Mouse (Mus musculus): ENCODE measurements around the gene Trpc3. TPM values are rescaled to one million over a fixed set of nuclear protein-coding genes. Genes with fewer than 3 reads are reported as not detected.

Trpc3 gene
- total and polyA plus RNA-seq, 2 experiments, result 0.27 to 0.46 TPM

DNA sequence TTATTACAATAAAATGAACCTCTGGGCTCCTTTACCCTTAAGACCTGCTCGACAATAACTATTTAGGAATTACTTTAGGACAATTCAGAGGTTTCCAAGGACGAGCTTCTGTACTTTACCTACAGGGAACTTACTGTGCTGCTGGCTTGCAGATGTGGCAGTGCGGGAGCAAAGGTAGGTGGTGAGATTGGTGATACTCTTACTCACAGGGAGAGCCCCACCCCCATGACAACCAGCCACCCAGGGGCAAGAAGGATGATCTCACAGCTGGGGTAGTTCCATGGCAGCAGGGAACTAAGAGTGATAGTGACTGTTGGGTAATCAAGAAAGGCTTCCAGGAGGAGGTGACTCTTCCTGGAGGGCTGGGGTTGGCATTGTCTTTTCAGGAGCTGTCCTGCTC lies 46.6 kb downstream of the Trpc3 start:
- no peaks in the 10 kb centered on the region for H3K36me3 ChIP-seq (ENCODE audit: control insufficient read depth, insufficient read depth, low read length)
- no peaks in the 10 kb centered on the region for H3K4me1 ChIP-seq (ENCODE audit: control insufficient read depth, insufficient read depth, low read length)
- no peaks in the 10 kb centered on the region for H3K27me3 ChIP-seq (ENCODE audit: control insufficient read depth, insufficient read depth, low read length)
- H3K79me2 ChIP-seq (ENCODE audit: control insufficient read depth, insufficient read depth, low read length), result no peaks in the 10 kb centered on the region
- no peak overlapping the region for H3K27ac ChIP-seq (replicated peaks; ENCODE audit: insufficient read depth, low read depth, low read length)
- DNase-seq (ENCODE audit: extremely low read depth, low read depth, low spot score), result no peak
- H3K4me3 ChIP-seq (ENCODE audit: insufficient read depth, low read depth, low read length), result no peak overlapping the region
- TF ChIP-seq CTCF (IDR thresholded peaks at IDR 0.05; ENCODE audit: low read depth, low read length), result no peak
- WGBS, result 89% methylated on average over 3 of the region's 3 CpGs
- no peak overlapping the region for H3K9ac ChIP-seq (ENCODE audit: low read depth, low read length)

DNA sequence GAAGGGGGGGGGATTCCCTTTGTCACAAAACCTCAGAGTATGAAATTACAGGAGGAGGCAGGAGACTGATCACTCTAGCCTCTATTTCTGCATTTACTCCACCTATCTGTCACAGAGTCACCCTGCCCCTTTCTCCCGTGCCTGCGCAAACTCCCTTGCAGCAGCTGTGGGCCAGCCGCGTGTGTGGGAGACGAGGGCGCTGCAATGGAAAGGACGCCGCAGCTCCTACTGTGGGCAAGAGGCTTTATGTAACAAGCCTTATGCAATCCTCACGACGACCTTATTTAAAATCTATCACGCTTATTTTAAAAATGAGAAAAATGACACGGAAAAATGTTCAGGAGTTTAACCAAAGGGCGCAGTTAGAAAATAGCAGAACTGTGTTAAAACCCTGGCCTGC lies 47.2 kb downstream of the Trpc3 start:
- TF ChIP-seq CTCF (IDR thresholded peaks at IDR 0.05; ENCODE audit: low read depth, low read length) (no peak), POLR2A (IDR thresholded peaks at IDR 0.05; ENCODE audit: extremely low read depth, insufficient read depth, low read length) (no peak)
- H3K27ac ChIP-seq (replicated peaks; ENCODE audit: insufficient read depth, low read depth, low read length), result no peak overlapping the region
- H3K4me3 ChIP-seq (ENCODE audit: insufficient read depth, low read depth, low read length), result no peak overlapping the region
- no peak overlapping the region for H3K9ac ChIP-seq (ENCODE audit: low read depth, low read length)
- no peaks in the 10 kb centered on the region for H3K27me3 ChIP-seq (ENCODE audit: control insufficient read depth, insufficient read depth, low read length)
- no peaks in the 10 kb centered on the region for H3K79me2 ChIP-seq (ENCODE audit: control insufficient read depth, insufficient read depth, low read length)
- DNase-seq (ENCODE audit: extremely low read depth, low read depth, low spot score), result no peak
- 74% methylated on average over 13 of the region's 13 CpGs for WGBS
- no peaks in the 10 kb centered on the region for H3K36me3 ChIP-seq (ENCODE audit: control insufficient read depth, insufficient read depth, low read length)
- no peaks in the 10 kb centered on the region for H3K4me1 ChIP-seq (ENCODE audit: control insufficient read depth, insufficient read depth, low read length)

DNA sequence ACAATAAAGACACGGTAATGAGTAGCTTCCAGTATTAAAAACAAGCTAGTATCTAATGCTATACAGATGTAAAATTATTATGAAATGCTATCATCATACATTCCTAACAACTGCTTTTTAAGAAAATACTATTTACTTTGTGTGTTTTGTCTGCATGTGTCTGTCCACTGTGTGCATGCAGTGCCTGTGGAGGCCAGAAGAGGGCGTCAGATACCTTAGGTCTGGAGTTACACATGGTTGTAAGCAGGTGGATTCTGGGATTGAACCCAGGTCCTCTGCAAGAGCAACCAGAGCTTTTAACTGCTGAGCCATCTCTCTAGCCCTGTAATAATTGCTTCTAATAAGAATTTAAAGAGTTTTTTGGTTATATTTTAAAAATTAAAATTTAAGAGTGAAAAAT lies 49.2 kb downstream of the Trpc3 start:
- Histone ChIP-seq H3K4me1 (ENCODE audit: control insufficient read depth, insufficient read depth, low read length) (no peaks in the 10 kb centered on the region), H3K79me2 (ENCODE audit: control insufficient read depth, insufficient read depth, low read length) (no peaks in the 10 kb centered on the region), H3K36me3 (ENCODE audit: control insufficient read depth, insufficient read depth, low read length) (no peaks in the 10 kb centered on the region), H3K4me3 (ENCODE audit: insufficient read depth, low read depth, low read length) (no peak overlapping the region), H3K27me3 (ENCODE audit: control insufficient read depth, insufficient read depth, low read length) (no peaks in the 10 kb centered on the region), H3K27ac (replicated peaks; ENCODE audit: insufficient read depth, low read depth, low read length) (no peak overlapping the region), H3K9ac (ENCODE audit: low read depth, low read length) (no peak overlapping the region)
- no peak for DNase-seq (ENCODE audit: extremely low read depth, low read depth, low spot score)
- WGBS, result 80% methylated on average over 2 of the region's 2 CpGs
- TF ChIP-seq CTCF (IDR thresholded peaks at IDR 0.05; ENCODE audit: low read depth, low read length) (peak; percentile 20; the same call in 1 of the 2 replicates), POLR2A (IDR thresholded peaks at IDR 0.05; ENCODE audit: extremely low read depth, insufficient read depth, low read length) (no peak)

DNA sequence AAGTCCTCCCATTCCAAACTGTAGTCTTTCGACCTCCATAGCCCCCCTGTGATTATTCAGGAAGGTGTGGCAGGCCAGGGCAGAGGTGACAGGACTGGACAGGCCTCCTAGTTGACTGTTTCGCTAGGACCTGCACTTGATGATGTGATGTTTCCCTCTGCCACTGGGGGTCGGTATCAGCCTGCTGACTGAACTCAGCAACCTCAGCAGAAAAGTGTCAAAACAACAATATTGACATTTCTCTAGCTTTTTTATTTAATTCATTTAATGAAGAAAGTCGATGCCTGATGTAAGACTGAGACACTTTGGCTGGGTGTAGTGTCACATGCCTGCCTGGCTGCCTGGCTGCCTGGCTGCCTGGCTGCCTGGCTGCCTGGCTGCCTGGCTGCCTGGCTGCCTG lies 54.5 kb downstream of the Trpc3 start:
- TF ChIP-seq POLR2A (IDR thresholded peaks at IDR 0.05; ENCODE audit: extremely low read depth, insufficient read depth, low read length) (no peak), CTCF (IDR thresholded peaks at IDR 0.05; ENCODE audit: low read depth, low read length) (peak; percentile 61)
- Histone ChIP-seq H3K4me1 (ENCODE audit: control insufficient read depth, insufficient read depth, low read length) (no peaks in the 10 kb centered on the region), H3K4me3 (ENCODE audit: insufficient read depth, low read depth, low read length) (no peak overlapping the region), H3K79me2 (ENCODE audit: control insufficient read depth, insufficient read depth, low read length) (no peaks in the 10 kb centered on the region), H3K36me3 (ENCODE audit: control insufficient read depth, insufficient read depth, low read length) (no peaks in the 10 kb centered on the region), H3K27me3 (ENCODE audit: control insufficient read depth, insufficient read depth, low read length) (no peaks in the 10 kb centered on the region), H3K27ac (replicated peaks; ENCODE audit: insufficient read depth, low read depth, low read length) (no peak overlapping the region), H3K9ac (ENCODE audit: low read depth, low read length) (no peak overlapping the region)
- DNase-seq (ENCODE audit: extremely low read depth, low read depth, low spot score), result peak; percentile 8
- WGBS, result 18% methylated on average over 4 of the region's 4 CpGs

DNA sequence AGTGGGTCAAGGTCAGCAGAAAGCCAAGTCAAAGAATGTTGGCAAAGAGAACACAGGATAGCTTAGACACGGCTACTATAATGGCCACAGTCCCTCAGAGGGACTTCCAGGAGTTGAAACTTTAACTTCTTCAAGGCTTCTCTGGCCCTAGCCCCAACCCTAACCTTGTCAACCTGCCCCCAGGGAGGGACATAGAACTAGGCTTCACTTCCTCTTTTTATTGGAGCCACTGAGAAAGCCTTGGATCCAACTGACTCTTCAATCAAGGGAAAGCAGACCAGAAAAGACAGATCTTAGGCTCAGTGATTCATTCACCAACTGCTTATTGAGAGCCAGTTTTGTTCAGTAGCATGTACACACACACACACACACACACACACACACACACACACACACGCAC lies 63.2 kb downstream of the Trpc3 start:
- H3K27ac ChIP-seq (replicated peaks; ENCODE audit: insufficient read depth, low read depth, low read length), result no peak overlapping the region
- H3K27me3 ChIP-seq (ENCODE audit: control insufficient read depth, insufficient read depth, low read length), result no peaks in the 10 kb centered on the region
- no peaks in the 10 kb centered on the region for H3K4me1 ChIP-seq (ENCODE audit: control insufficient read depth, insufficient read depth, low read length)
- no peak overlapping the region for H3K9ac ChIP-seq (ENCODE audit: low read depth, low read length)
- H3K79me2 ChIP-seq (ENCODE audit: control insufficient read depth, insufficient read depth, low read length), result no peaks in the 10 kb centered on the region
- TF ChIP-seq POLR2A (IDR thresholded peaks at IDR 0.05; ENCODE audit: extremely low read depth, insufficient read depth, low read length) (no peak), CTCF (IDR thresholded peaks at IDR 0.05; ENCODE audit: low read depth, low read length) (no peak)
- H3K4me3 ChIP-seq (ENCODE audit: insufficient read depth, low read depth, low read length), result no peak overlapping the region
- no peaks in the 10 kb centered on the region for H3K36me3 ChIP-seq (ENCODE audit: control insufficient read depth, insufficient read depth, low read length)
- WGBS, result 72% methylated on average over 2 of the region's 2 CpGs
- no peak for DNase-seq (ENCODE audit: extremely low read depth, low read depth, low spot score)

DNA sequence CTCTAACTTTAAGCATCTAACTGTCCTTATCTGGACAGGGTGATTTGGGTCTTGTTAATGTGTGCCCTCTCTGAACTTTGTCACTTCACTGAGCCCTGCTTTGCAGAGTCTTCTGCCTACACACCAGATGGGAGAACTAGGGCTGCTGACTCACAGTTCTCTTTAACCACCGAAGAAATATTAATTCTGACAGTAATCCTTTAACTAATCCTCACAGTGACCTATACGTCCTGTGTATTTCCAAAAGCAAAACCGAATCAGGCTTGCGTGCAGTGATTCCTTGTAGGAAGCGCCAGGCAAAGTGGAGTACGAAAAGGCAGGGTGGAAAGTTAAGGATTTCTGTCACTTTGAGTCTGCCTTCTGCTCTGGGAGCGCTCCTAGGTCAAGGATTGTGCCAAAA lies 71.8 kb downstream of the Trpc3 start:
- Histone ChIP-seq H3K4me3 (ENCODE audit: insufficient read depth, low read depth, low read length) (no peak overlapping the region), H3K9ac (ENCODE audit: low read depth, low read length) (no peak overlapping the region), H3K79me2 (ENCODE audit: control insufficient read depth, insufficient read depth, low read length) (no peaks in the 10 kb centered on the region), H3K27ac (replicated peaks; ENCODE audit: insufficient read depth, low read depth, low read length) (no peak overlapping the region), H3K36me3 (ENCODE audit: control insufficient read depth, insufficient read depth, low read length) (no peaks in the 10 kb centered on the region), H3K27me3 (ENCODE audit: control insufficient read depth, insufficient read depth, low read length) (no peaks in the 10 kb centered on the region), H3K4me1 (ENCODE audit: control insufficient read depth, insufficient read depth, low read length) (peaks cover 2% of the 10 kb centered on the region; the same call in 1 of the 2 replicates)
- no peak for DNase-seq (ENCODE audit: extremely low read depth, low read depth, low spot score)
- TF ChIP-seq POLR2A (IDR thresholded peaks at IDR 0.05; ENCODE audit: extremely low read depth, insufficient read depth, low read length) (no peak), CTCF (IDR thresholded peaks at IDR 0.05; ENCODE audit: low read depth, low read length) (no peak)
- WGBS, result 35% methylated on average over 7 of the region's 7 CpGs

Data from liver, adult 2 months (tissue).